Mouse (Mus musculus) macrophage (primary cell): ENCODE measurements at regions not wholly inside any gene's neighbourhood (a gene's known extent, or its start where the extent isn't known, plus 50 kb on each side); places are given as distances from the start of the nearest gene placed in this dataset.

Source experiments
- H3K27ac ChIP-seq: fragments of 350-480 bp; formaldehyde crosslinking; 2 replicates; pipeline ENCODE4 v1.9.0; 2021
- H3K36me3 ChIP-seq: fragments of 350-480 bp; formaldehyde crosslinking; 2 replicates; pipeline ENCODE4 v1.9.0; 2021; ENCODE audit errors: inconsistent target
- H3K4me3 ChIP-seq: fragments of 350-480 bp; formaldehyde crosslinking; 2 replicates; pipeline ENCODE4 v1.9.0; 2021; ENCODE audit errors: inconsistent target
- H3K79me2 ChIP-seq: fragments of 350-480 bp; formaldehyde crosslinking; 2 replicates; pipeline ENCODE4 v1.9.0; 2021; ENCODE audit errors: inconsistent target
- WGBS: methylation state at CpG from one replicate; pipeline ENCODE4 v1.1.7; 2026; ENCODE audit warnings: inconsistent platforms; ENCODE audit not compliant: missing documents; 5-methylcytosine and 5-hydroxymethylcytosine counted together

DNA sequence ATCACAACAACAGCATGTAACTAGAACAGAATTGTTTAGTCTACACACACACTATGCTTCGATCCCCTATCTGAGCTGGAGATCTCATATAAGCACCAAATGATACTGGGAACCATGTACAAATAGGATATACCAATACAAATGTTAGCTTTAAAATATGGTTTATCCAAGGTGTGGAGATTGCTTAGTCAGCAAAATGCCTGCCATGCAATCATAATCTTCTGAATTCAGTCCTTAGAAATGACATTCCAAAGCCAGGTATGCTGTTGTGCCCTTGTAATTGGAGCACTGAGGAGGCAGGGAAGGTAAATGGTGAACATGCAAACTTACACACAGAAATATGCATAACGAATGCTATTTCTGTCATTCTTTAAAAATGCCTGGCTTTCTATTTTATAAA, 54.0 kb upstream of the Thsd7b start:
- Histone ChIP-seq H3K36me3 (no peaks in the 10 kb centered on the region), H3K79me2 (no peaks in the 10 kb centered on the region), H3K4me3 (no peak overlapping the region), H3K27ac (no peak overlapping the region)
- 75% methylated on average over 2 of the region's 2 CpGs for WGBS

- H3K4me3 ChIP-seq: no peak overlapping the region
- H3K79me2 ChIP-seq: no peaks in the 10 kb centered on the region
- no peaks in the 10 kb centered on the region for H3K36me3 ChIP-seq
- no peak overlapping the region for H3K27ac ChIP-seq
- no CpG with 5 or more reads among the region's 1 CpGs for WGBS
These were observed 64.3 kb upstream of the Thsd7b start for GRCm38 (mm10) chr1:129208806-129209205.

GRCm38 (mm10) chr1:129208406-129208805, 64.7 kb upstream of the Thsd7b start:
- Histone ChIP-seq H3K79me2 (no peaks in the 10 kb centered on the region), H3K27ac (no peak overlapping the region), H3K36me3 (no peaks in the 10 kb centered on the region), H3K4me3 (no peak overlapping the region)
- 78% methylated on average over 2 of the region's 2 CpGs for WGBS

GRCm38 (mm10) chr1:129207674-129208073, 65.4 kb upstream of the Thsd7b start:
- H3K27ac ChIP-seq: no peak overlapping the region
- H3K4me3 ChIP-seq: no peak overlapping the region
- H3K36me3 ChIP-seq: no peaks in the 10 kb centered on the region
- 72% methylated on average over 5 of the region's 5 CpGs for WGBS
- no peaks in the 10 kb centered on the region for H3K79me2 ChIP-seq

DNA sequence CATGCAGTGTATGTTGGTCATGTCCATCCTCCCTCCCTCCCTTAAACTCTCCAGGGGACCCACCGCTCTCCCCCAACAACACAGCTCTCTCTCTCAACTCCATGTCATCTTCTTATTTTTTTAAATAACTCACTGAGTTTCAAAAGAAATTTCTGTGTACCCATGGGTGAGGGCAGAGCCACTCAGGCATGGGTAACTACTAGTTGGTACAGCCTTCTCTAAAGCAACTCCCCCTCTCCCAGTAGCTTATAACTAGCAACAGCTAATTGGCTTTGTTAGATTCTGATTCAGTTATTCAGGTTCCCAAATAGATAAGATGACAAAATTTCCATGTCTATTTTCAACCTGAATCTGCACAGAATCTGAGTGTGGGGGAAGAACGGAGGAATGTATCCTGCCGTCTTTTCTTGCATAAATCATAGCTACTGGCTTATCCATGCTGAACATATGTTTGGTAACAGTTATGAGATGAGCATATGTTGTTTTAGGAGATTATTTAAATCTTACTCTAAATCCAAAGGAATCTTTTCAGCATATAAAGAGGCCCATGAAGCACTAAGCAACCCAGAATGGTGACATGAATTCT, 92.8 kb upstream of the Thsd7b start:
- H3K27ac ChIP-seq: no peak overlapping the region
- H3K79me2 ChIP-seq: no peaks in the 10 kb centered on the region
- H3K4me3 ChIP-seq: no peak overlapping the region
- 97% methylated on average over 3 of the region's 3 CpGs for WGBS
- no peaks in the 10 kb centered on the region for H3K36me3 ChIP-seq

DNA sequence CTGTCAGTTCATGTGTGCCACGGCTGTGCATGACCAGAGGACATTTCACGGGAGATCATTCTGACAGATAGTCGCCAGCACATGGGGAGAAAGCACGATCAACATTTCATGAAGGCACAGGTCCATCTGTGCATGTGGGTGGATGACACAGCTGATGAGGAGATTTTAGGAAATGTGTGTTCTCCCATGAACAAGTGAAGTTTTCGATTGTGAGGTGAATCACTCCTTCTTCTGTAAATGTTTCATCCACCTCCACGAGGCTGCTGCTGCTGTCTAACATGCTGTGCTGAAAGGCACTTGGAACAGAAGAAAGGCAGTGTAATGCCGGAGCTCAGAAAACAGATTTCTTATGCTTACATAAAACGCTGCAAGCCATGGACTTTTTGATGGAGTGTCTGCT, 103.2 kb upstream of the Thsd7b start:
- Histone ChIP-seq H3K36me3 (no peaks in the 10 kb centered on the region), H3K4me3 (no peak overlapping the region), H3K79me2 (no peaks in the 10 kb centered on the region), H3K27ac (no peak overlapping the region)
- WGBS: 88% methylated on average over 8 of the region's 8 CpGs

GRCm38 (mm10) chr1:129150643-129151042, 122.5 kb upstream of the Thsd7b start:
- Histone ChIP-seq H3K36me3 (no peaks in the 10 kb centered on the region), H3K79me2 (no peaks in the 10 kb centered on the region), H3K4me3 (no peak overlapping the region), H3K27ac (no peak overlapping the region)
- WGBS: 75% methylated on average over 1 of the region's 1 CpGs

DNA sequence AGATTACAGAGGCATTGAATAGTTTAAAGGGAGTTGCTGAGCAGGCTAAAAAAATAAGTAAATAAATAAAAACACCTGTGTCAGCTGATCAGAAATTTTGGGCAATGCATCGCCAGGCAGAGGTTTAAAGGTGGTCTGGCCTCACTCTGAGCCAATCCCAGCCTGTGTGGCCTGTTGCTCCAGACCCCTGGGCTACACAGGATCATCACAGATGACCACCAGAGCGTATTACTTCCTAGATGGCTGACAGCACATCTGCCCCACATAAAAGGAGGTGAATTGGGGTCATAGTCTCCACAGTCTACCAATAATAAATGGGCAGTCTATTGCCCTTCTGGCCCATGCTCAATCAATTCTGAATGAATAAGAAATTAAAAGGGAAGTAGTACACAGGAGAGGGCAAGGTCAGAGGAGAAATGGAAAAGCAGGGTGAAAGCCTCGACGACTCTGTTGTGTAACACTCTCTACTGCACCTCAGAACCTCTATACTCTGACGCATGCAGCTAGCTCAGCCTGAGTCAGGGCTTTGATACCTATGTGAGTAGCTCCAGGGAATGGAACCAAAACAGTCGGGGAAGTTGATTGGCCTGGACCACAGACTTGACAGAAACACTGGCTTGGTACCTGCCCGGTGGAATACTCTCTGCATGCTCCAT, 124.2 kb upstream of the Thsd7b start:
- no peaks in the 10 kb centered on the region for H3K36me3 ChIP-seq
- H3K4me3 ChIP-seq: no peak overlapping the region
- 85% methylated on average over 7 of the region's 7 CpGs for WGBS
- no peaks in the 10 kb centered on the region for H3K79me2 ChIP-seq
- H3K27ac ChIP-seq: no peak overlapping the region

DNA sequence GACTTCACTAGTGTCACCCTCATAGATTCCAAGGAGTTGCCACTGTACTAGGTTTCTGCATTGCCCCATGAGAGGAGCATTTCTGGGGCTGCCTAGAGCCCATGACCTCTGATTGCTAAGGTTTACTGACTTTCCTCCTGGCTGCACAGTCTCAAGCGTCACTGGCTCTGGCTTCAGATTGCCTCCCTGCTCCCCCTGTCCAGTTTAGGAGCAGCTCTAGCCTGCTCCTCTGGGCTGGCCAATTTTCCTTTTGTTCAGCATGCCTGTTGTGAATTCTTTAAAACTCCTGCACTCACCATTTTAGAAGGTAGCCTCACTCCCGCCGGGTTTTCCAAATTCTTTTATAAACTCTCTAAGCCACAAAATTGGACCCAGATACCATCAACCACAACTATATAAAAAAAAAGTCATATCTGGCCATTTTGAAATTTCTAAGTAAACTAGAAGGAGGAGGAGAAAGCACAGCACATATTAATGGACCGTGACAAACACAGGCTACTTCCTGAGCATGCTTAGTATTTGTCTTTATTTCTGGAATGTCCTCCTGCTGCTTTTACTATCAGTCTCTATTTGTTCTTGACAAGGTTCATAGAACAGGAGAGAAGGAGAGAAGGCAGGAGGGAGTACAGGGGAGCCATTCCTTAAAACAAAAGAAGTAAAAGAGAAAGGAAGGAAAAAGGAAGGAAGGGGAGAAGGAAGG, 126.6 kb upstream of the Thsd7b start:
- 96% methylated on average over 4 of the region's 4 CpGs for WGBS
- no peaks in the 10 kb centered on the region for H3K79me2 ChIP-seq
- no peaks in the 10 kb centered on the region for H3K36me3 ChIP-seq
- no peak overlapping the region for H3K4me3 ChIP-seq
- H3K27ac ChIP-seq: no peak overlapping the region

DNA sequence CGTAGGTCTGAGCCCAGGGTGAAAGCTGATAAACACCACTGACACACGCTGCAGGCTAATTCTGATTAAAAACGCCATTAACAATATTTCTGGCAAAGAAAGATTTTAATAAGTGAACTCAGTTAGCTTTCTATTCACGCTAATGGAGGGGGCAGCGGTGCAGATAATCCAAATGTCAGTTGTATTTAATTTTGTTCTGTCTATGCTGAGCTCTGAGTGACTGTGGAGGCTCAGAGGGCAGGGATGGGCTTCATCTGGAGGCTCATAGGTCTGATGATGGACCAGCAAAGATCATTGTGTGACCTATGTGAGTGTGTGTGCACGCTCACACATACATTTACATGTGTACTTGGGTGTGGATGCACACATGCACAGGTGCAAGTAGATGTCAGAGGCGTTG, 134.3 kb upstream of the Thsd7b start:
- Histone ChIP-seq H3K36me3 (no peaks in the 10 kb centered on the region), H3K79me2 (no peaks in the 10 kb centered on the region), H3K4me3 (no peak overlapping the region), H3K27ac (no peak overlapping the region)
- 85% methylated on average over 7 of the region's 7 CpGs for WGBS

GRCm38 (mm10) chr1:129106961-129107557, 166.0 kb upstream of the Thsd7b start:
- 86% methylated on average over 1 of the region's 1 CpGs for WGBS
- Histone ChIP-seq H3K36me3 (no peaks in the 10 kb centered on the region), H3K4me3 (no peak overlapping the region), H3K27ac (no peak overlapping the region), H3K79me2 (no peaks in the 10 kb centered on the region)

DNA sequence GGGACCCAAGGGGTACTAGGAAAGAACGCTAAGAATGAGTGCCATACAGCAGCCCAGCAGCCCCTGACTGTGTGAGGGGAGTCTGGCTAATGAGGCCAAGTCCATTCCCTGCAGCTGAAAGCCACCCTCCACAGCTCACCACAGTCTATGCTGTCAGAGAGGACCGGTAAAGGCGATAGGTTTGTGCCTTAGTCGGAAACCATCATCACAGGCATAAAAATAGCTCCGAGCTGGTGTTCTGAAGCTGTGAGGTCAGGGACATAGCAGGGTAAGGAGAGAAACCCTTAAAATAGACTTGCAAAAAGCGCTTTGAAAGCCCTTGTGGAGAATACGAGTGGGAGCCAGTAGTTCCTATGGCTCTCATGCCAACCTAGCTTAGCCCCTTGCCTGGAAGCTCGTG, 172.1 kb upstream of the Thsd7b start:
- H3K4me3 ChIP-seq: no peak overlapping the region
- H3K27ac ChIP-seq: no peak overlapping the region
- H3K79me2 ChIP-seq: no peaks in the 10 kb centered on the region
- H3K36me3 ChIP-seq: no peaks in the 10 kb centered on the region
- 89% methylated on average over 8 of the region's 8 CpGs for WGBS

DNA sequence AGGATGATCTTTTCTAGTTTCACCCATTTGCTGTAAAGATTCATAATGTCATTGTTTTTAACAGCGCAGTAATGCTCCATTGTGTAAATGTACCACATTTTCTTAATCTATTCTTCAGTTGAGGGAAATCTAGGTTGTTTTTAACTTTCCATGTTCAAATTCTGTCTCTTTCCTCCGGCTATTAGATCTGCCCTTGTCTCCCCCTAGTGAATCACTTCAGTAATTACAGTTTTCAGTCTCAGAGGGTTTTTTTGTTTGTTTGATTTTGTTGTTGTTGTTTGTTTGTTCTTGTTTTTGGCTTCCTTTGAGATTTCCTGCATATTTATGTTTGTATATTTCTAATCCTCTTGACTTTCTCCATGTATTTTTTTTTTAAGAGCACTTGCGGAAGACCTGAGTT, 194.8 kb upstream of the Thsd7b start:
- Histone ChIP-seq H3K4me3 (no peak overlapping the region), H3K36me3 (no peaks in the 10 kb centered on the region), H3K79me2 (no peaks in the 10 kb centered on the region), H3K27ac (no peak overlapping the region)
- 59% methylated on average over 3 of the region's 3 CpGs for WGBS

- no peak overlapping the region for H3K4me3 ChIP-seq
- no peaks in the 10 kb centered on the region for H3K79me2 ChIP-seq
- H3K27ac ChIP-seq: no peak overlapping the region
- WGBS: 87% methylated on average over 6 of the region's 6 CpGs
- H3K36me3 ChIP-seq: no peaks in the 10 kb centered on the region
These were observed 215.9 kb upstream of the Thsd7b start for GRCm38 (mm10) chr1:129057182-129057581.

DNA sequence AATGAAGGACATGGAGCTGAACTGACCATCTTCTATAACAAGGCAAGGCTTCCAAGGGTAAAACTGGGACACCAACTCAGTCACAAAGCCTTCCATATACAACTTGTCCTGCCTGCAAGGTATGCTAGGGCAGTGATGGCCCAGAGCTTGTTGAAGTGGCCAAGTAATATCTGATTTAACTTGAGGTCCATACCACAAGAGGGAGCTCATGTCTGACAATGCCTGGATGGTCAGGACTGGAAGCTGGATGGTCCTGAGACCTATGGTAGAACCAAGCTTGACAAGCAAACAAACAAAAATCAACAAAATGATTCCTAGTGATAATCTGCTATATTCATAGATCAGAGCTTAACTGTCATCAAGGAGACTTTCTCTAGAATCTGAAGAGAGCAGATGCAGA, 217.8 kb upstream of the Thsd7b start:
- Histone ChIP-seq H3K27ac (no peak overlapping the region), H3K36me3 (no peaks in the 10 kb centered on the region), H3K79me2 (no peaks in the 10 kb centered on the region), H3K4me3 (no peak overlapping the region)
